Mouse (Mus musculus) thymus, adult 2 months (tissue): ENCODE results near the gene Acad10.

Experiments
- CTCF ChIP-seq: fragments of 200-500 bp; IDR thresholded peaks from 2 replicates; pipeline ENCODE4 v1.5.1; 2012; ENCODE audit warnings: mild to moderate bottlenecking, control low read depth, low read length, moderate library complexity, borderline replicate concordance; ENCODE audit not compliant: control insufficient read depth, poor library complexity, insufficient read depth; ENCODE audit errors: extremely low read depth
- POLR2A ChIP-seq: fragments of 200-500 bp; IDR thresholded peaks from 2 replicates; pipeline ENCODE4 v1.6.1; 2012; ENCODE audit warnings: mild to moderate bottlenecking, low read length, control low read depth, moderate library complexity; ENCODE audit not compliant: control insufficient read depth, poor library complexity, insufficient read depth; ENCODE audit errors: extremely low read depth

- TF ChIP-seq CTCF, result no peak
- no peak for TF ChIP-seq POLR2A
Measured at GRCm38 (mm10) chr5:121586400-121587039, 73.8 kb downstream of the Acad10 start.
